Mouse (Mus musculus): ENCODE data around the gene Olfr618.

- TF ChIP-seq CTCF (IDR thresholded peaks at IDR 0.05; ENCODE audit: control insufficient read depth, insufficient read depth, insufficient read length): no peak
- TF ChIP-seq USF1 (IDR thresholded peaks at IDR 0.05; ENCODE audit: low read depth): no peak
These were observed 17.5 kb downstream of the Olfr618 start for GRCm38 (mm10) chr7:103607425-103607824.
